Mouse (Mus musculus) left cerebral cortex, postnatal 36 days (tissue): ENCODE data around the gene Socs2. TPM values are rescaled to one million over a fixed set of nuclear protein-coding genes. Genes with fewer than 3 reads are reported as not detected.
"Not testable (repeated sequence)": the region's sequence is repeated elsewhere in the genome, so short reads cannot be mapped to it uniquely, and the experiment has no call there.

Source experiments
- DNase-seq, 2 experiments: peaks; one replicate each; pipeline ENCODE4 v3.0.0; 2021 to 2022; ENCODE audit warnings: low spot score in 2 of 2, mixed read lengths in 1 of 2
- intact Hi-C: fragments of 180-260 bp; cut with DNase I; formaldehyde crosslinking; loops from one replicate; pipeline ENCODE4 v1.15.1; 2025
- total RNA-seq, 2 experiments: library from RNA; stranded (reverse); gene quantifications; 2 replicates each; pipeline ENCODE4 v1.2.3; 2021

Socs2 gene
- total RNA-seq, 2 experiments from 2014 or later = 26.5 to 38.5 TPM

GRCm38 (mm10) chr10:95398489-95398888 lies 18.5 kb downstream of the Socs2 start:
- intact Hi-C loops = no loop called here
- no peak for DNase-seq

- no peak for DNase-seq
- intact Hi-C loops = no loop called here
Observed at GRCm38 (mm10) chr10:95397191-95397835, 19.7 kb downstream of the Socs2 start.

GRCm38 (mm10) chr10:95396356-95396755 lies 20.6 kb downstream of the Socs2 start:
- DNase-seq = no peak
- intact Hi-C loops = no loop called here

- DNase-seq = no peak
- intact Hi-C loops = no loop called here
Observed at GRCm38 (mm10) chr10:95394819-95395812, 21.9 kb downstream of the Socs2 start.

DNA sequence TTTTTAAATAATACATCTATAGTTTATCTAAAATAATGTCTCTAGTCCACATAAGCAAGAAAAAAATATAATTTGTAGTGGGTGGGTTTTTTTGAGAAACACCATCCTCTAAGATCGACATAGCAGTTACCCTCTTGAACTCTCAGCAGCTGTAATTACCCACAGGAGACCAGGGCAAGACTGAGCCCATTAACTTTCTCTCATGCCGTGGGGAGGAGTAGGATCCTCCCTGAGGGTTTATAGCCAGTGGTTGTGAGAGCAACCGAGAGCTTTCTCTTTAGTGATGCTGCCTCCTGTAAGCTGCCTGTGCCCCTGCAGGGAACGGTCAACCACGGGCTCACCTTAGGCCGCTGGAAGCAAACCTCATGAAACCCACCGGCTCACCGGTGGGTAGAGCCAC lies 24.9 kb downstream of the Socs2 start:
- no peak for DNase-seq
- intact Hi-C loops = no loop called here

DNA sequence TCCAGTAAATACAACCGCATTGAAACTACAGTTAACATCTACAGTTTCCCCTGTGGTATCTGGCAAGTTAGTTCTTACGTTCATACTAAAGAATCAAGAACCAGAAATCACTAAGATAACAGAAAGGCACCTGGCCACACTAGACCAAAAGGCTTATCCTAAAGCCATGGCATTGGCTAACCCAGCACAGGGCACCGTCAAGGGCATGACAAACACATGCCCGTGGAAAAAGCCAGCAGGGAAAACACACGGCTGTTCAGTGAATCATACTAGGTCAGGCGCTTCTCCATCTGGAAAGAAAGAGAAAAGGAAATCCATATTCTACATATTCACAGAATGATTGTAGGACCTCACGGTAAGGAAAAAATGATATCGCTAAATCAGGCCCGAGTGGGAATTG lies 26.1 kb downstream of the Socs2 start:
- intact Hi-C loops = no loop called here
- no peak for DNase-seq

GRCm38 (mm10) chr10:95389805-95390204 lies 27.2 kb downstream of the Socs2 start:
- DNase-seq, intact Hi-C loops: not testable (repeated sequence)

GRCm38 (mm10) chr10:95388821-95389477 lies 28.0 kb downstream of the Socs2 start:
- intact Hi-C loops = no loop called here
- DNase-seq = no peak

DNA sequence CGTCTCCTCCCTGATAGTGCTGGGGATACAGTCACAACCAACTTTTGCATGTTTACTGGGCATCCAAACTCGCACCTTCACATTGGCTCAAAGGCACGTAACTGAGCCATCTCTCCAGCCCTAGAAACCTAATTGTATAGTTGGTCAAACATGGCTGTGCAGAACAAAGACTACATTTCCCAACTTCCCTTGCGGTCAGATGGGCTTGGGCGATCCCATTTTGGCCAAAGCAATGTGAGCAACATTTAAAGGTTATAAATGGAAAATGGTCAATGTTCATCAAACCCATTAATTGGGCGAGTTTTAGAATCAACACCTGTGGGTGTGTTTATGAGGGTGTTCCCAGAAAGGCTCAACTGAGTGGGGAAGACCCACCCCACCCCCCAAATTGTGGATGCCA lies 30.5 kb downstream of the Socs2 start:
- intact Hi-C loops = no loop called here
- no peak for DNase-seq

DNA sequence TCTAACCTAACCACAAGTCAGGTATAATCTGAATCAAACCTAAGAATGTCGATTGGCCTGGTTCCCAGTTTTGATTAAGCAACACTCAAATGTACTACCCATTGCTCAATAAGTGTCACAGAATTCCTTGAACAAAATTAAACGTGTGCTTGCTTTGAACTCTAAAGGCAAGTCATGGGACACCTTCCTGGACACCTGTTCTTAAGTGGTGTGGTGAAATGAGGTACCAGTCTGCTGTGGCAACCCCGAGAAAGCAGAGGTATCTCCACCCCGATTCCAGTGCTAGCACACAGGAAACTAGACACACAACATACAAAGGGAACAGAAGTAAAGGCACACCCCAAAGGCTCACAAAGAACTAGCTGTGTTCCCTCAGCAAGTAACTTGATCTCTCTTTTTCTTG lies 31.2 kb downstream of the Socs2 start:
- no peak for DNase-seq
- intact Hi-C loops = no loop called here

DNA sequence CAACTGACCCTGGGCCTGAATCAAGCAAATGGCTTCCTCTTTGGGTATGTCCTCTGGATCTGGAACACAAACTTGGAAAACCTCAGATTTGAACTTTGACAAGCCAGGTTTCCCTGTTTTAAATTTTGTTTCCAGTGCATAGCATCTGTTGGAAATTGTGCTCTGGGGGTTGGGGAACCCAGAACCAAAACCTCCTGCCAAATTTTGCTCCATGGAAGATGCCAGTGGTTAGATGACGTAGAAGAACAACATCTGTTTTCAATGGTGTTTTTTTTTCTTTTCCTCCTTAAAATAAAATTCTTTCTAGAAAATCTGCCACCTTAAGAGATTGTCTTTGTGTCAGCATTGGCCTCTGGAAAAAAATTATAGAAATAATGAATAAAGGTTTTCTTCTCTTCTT lies 31.9 kb downstream of the Socs2 start:
- DNase-seq = no peak
- intact Hi-C loops = no loop called here

DNA sequence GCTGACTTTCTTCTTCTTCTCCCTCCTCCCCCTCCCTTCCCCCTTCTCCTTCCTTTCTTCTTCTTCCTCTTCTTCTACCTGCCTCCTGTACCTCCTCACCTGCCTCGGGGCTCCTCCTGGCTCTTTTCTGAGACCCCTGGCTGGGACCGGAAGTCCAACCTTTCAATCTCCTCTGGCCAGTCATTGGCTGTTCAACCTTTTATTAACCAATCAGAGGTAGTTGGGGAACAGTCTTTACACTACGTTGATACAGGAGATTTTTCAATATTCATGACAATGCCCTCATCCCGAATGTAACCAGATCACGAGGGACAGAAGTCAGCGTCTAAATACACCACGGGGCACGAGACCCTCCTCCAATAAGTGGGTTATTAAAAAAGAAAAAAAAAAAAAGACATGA lies 32.5 kb downstream of the Socs2 start:
- intact Hi-C loops = no loop called here
- no peak for DNase-seq

- intact Hi-C loops = no loop called here
- no peak for DNase-seq
Observed at GRCm38 (mm10) chr10:95373340-95373739, 43.6 kb downstream of the Socs2 start.

GRCm38 (mm10) chr10:95371942-95372341 lies 45.0 kb downstream of the Socs2 start:
- no peak for DNase-seq
- intact Hi-C loops = no loop called here

DNA sequence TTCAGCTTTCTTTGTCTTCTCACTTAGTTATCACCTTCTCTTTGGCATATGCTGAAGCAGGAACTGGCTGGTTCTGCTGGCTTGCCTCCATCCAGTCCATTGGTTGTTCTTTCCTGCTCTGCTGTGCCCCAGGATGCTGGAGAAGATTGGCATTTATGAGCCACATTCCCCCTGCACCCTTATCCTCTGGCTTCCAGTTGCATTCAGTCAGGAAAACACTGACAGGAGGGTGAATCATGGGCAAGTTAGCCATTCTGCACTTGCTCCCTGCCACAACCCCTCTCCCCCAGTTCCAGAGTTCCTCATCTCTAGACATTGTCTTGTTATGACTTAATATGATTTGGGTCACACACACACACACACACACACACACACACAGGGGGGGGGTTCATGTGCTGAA lies 47.8 kb downstream of the Socs2 start:
- intact Hi-C loops = no loop called here

DNA sequence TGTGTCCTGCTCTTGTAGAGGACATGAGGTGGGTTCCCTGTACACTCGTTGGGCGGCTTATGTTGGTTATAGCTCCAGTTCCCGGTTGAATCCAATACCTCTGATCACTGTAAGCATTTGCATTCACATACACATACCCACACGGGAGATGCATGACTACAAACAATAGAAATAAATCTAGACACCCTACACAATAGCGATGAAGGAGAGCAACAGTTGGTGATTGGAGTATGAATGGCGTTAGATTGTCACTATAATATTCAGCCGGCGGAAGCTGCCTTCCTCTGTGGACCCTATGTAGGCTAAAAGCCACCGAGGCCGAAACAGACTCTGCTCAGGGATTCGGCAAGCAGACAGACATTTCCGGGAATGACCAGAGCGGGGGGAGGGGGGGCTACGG lies 48.8 kb downstream of the Socs2 start:
- intact Hi-C loops = no loop called here
- DNase-seq = no peak

More for the DNA sequence above, 47.8 kb downstream of the Socs2 start:
- no peak for DNase-seq

DNA sequence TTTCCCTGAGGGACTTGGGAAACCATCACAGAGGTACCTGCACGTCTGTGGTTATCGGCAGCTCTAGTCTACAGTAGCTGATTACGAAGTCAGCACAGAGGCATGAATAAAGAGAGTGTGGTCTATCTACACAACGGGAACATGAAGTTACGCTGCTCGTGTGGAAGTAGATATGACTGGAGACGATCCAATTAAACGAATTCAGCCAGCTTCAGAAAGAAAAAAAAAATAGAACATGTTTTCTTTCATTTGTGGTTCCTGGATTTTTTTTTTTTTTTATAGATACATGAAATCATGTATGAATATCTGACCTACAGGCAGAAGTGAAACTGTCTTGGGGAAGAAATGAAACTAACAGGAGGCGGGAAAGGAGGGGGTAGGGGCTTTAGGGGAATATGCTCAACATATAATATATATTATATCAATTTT lies 49.3 kb downstream of the Socs2 start:
- intact Hi-C loops = no loop called here
- no peak for DNase-seq

GRCm38 (mm10) chr10:95367241-95367640 lies 49.7 kb downstream of the Socs2 start:
- no peak for DNase-seq
- intact Hi-C loops = no loop called here

- intact Hi-C loops = no loop called here
- DNase-seq = no peak
Observed at GRCm38 (mm10) chr10:95362326-95362725, 54.7 kb downstream of the Socs2 start.

DNA sequence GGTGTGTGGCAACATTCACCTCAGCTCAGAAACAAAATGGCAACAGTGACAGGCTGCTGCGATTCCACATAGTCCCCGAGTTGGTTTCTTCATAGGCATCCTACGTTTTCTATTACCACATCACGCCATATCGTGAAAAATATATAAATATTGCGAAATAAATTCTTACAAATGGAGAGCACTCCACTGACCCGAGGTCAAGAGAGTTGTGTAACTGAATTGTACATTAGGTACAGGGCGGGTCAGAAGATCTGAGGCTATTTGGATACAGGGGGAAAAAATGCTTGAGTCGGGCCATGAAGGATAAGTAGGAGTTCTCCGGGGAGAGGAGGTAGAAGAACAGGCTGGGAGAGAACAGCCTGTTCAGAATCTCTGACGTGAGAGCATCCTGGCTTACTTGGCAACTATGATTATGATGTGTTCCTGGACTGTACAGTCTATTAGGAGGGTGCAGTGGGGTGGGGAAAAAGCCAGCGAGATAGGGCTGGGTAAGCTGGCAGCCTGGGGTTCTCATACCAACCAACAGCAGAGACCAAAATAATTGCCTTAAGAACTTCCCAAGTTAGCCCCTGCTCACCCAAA lies 55.6 kb downstream of the Socs2 start:
- DNase-seq = no peak
- intact Hi-C loops = no loop called here
